Mouse (Mus musculus): ENCODE data around the gene Psmb3.

- TF ChIP-seq POLR2A (IDR thresholded peaks at IDR 0.05; ENCODE audit: borderline replicate concordance, extremely low read depth, low read depth, low read length) (no peak), CTCF (IDR thresholded peaks at IDR 0.05; ENCODE audit: insufficient read depth, low read length) (no peak)
Measured at GRCm38 (mm10) chr11:97694435-97694834, 8.8 kb upstream of the Psmb3 start.

All from lung, adult 2 months (tissue).